Mouse (Mus musculus) ovary, adult 10 weeks (tissue): ENCODE results near the gene Acp4. TPM values are rescaled to one million over a fixed set of nuclear protein-coding genes. Genes with fewer than 3 reads are reported as not detected.

Source experiments
- polyA plus RNA-seq: library from polyadenylated mRNA; stranded (reverse); fragments of 350-450 nt; fragmentation: Illumina TruSeq; extraction: RNeasy Lipid Tissue Mini Kit (QIAGEN cat#74804); gene quantifications from one replicate; pipeline ENCODE4 v1.2.3, GENCODE M21; 2014

The Acp4 gene
- not detected for polyA plus RNA-seq

GRCm38 (mm10) chr7:44257278-44257677 is at the start of gene Acp4:
TSS of gene Acp4 (minus strand) at chr7:44257378.

GRCm38 (mm10) chr7:44306516-44307240 is 49.5 kb upstream of the Acp4 start, which contains the start of gene Clec11a:
TSS of gene Clec11a (minus strand) at chr7:44306902.

GRCm38 (mm10) chr7:44261147-44261546 is 4.0 kb upstream of the Acp4 start, which contains the start of gene Gm15517:
TSS of gene Gm15517 (plus strand) at chr7:44261447.

GRCm38 (mm10) chr7:44246055-44246983 is 10.9 kb downstream of the Acp4 start, which contains the start of the genes 1700028J19Rik and 2410002F23Rik:
TSS of gene 1700028J19Rik (minus strand) at chr7:44246695.
TSS of gene 2410002F23Rik (plus strand) at chr7:44246722.

GRCm38 (mm10) chr7:44235909-44236308 is 21.3 kb downstream of the Acp4 start, which contains the start of gene Gm36864:
TSS of gene Gm36864 (plus strand) at chr7:44236177.

GRCm38 (mm10) chr7:44225076-44225475 is 32.1 kb downstream of the Acp4 start, which contains the start of gene Klk1:
TSS of gene Klk1 (plus strand) at chr7:44225360.

GRCm38 (mm10) chr7:44215645-44216044 is 41.5 kb downstream of the Acp4 start, which contains the start of gene Klk1b5:
TSS of gene Klk1b5 (plus strand) at chr7:44215945.

GRCm38 (mm10) chr7:44207135-44207534 is 50.0 kb downstream of the Acp4 start, which contains the start of gene Klk1b4:
TSS of gene Klk1b4 (plus strand) at chr7:44207435.

Other genes with a start within 250 kb of the Acp4 start
- not detected for gene Klk1b26, start 245.2 kb downstream of the Acp4 start, polyA plus RNA-seq
- gene Klk1b27, start 205.1 kb downstream of the Acp4 start, polyA plus RNA-seq, result not detected
- 0.60 TPM for gene Klk1b21, start 155.1 kb downstream of the Acp4 start, polyA plus RNA-seq
- gene Klk1b22, start 144.7 kb downstream of the Acp4 start, polyA plus RNA-seq, result not detected
- gene Klk1b16, start 120.6 kb downstream of the Acp4 start, polyA plus RNA-seq, result not detected
- not detected for gene Klk1b24, start 69.1 kb downstream of the Acp4 start, polyA plus RNA-seq
- gene Klk1b3, start 59.2 kb downstream of the Acp4 start, polyA plus RNA-seq, result not detected
- not detected for gene Klk1b4, start 49.9 kb downstream of the Acp4 start, polyA plus RNA-seq
- gene Klk1b5, start 41.4 kb downstream of the Acp4 start, polyA plus RNA-seq, result not detected
- gene Klk1, start 32.0 kb downstream of the Acp4 start, polyA plus RNA-seq, result 1.2 TPM
- gene Gm36864, start 21.2 kb downstream of the Acp4 start, polyA plus RNA-seq, result not detected
- gene 1700028J19Rik, start 10.7 kb downstream of the Acp4 start, polyA plus RNA-seq, result not detected
- 40.3 TPM for gene 2410002F23Rik, start 10.7 kb downstream of the Acp4 start, polyA plus RNA-seq
- gene Gm15517, start 4.1 kb upstream of the Acp4 start, polyA plus RNA-seq, result not detected
- gene Clec11a, start 49.5 kb upstream of the Acp4 start, polyA plus RNA-seq, result 2.9 TPM
- 0.06 TPM for gene Shank1, start 52.9 kb upstream of the Acp4 start, polyA plus RNA-seq
- not detected for gene Syt3, start 126.7 kb upstream of the Acp4 start, polyA plus RNA-seq
- not detected for gene 1700008O03Rik, start 128.4 kb upstream of the Acp4 start, polyA plus RNA-seq
- 0.26 TPM for gene Lrrc4b, start 171.6 kb upstream of the Acp4 start, polyA plus RNA-seq
- not detected for gene Aspdh, start 208.0 kb upstream of the Acp4 start, polyA plus RNA-seq
- gene Josd2, start 210.6 kb upstream of the Acp4 start, polyA plus RNA-seq, result not detected
- 1.5 TPM for gene Emc10, start 239.2 kb upstream of the Acp4 start, polyA plus RNA-seq
- not detected for gene Fam71e1, start 239.2 kb upstream of the Acp4 start, polyA plus RNA-seq